Mouse (Mus musculus) heart, adult 2 months (tissue): ENCODE measurements around the gene Afp. TPM values are rescaled to one million over a fixed set of nuclear protein-coding genes. Genes with fewer than 3 reads are reported as not detected.

ENCODE experiments used
- DNase-seq, 2 experiments: peaks; one replicate each; pipeline ENCODE4 v3.0.0; 2021
- H3K27ac ChIP-seq: fragments of 200-600 bp; 2 replicates; pipeline ENCODE4 v1.8.1; 2022
- H3K27me3 ChIP-seq: fragments of 200-500 bp; 2 replicates; pipeline ENCODE4 v1.6.1; 2012; ENCODE audit warnings: mild to moderate bottlenecking, low read length, inconsistent platforms, mixed read lengths; ENCODE audit not compliant: control insufficient read depth, insufficient read depth
- H3K36me3 ChIP-seq: fragments of 200-500 bp; 2 replicates; pipeline ENCODE4 v1.6.1; 2012; ENCODE audit warnings: low read length, inconsistent platforms; ENCODE audit not compliant: control insufficient read depth, insufficient read depth
- H3K4me1 ChIP-seq: fragments of 200-500 bp; 2 replicates; pipeline ENCODE4 v1.6.1; 2011; ENCODE audit warnings: low read length; ENCODE audit not compliant: control insufficient read depth, insufficient read depth
- H3K4me3 ChIP-seq: fragments of 200-600 bp; 2 replicates; pipeline ENCODE4 v1.8.1; 2022
- H3K79me2 ChIP-seq: fragments of 200-500 bp; replicated peaks from 2 replicates; pipeline ENCODE4 v1.6.1; 2012; ENCODE audit warnings: mild to moderate bottlenecking, inconsistent platforms, low read length, moderate library complexity, mixed read lengths; ENCODE audit not compliant: control insufficient read depth, insufficient read depth
- H3K9ac ChIP-seq: fragments of 200-500 bp; 2 replicates; pipeline ENCODE4 v1.6.1; 2012; ENCODE audit warnings: low read depth, mild to moderate bottlenecking, control low read depth, inconsistent platforms, low read length, mixed read lengths
- CTCF ChIP-seq: fragments of 200-600 bp; IDR thresholded peaks from 2 replicates; pipeline ENCODE4 v1.8.1; 2022; ENCODE audit warnings: antibody characterized with exemption, mild to moderate bottlenecking, moderate library complexity
- EP300 ChIP-seq: fragments of 200-500 bp; IDR thresholded peaks from 2 replicates; pipeline ENCODE4 v1.6.1; 2011; ENCODE audit warnings: low read depth, low read length, control low read depth; ENCODE audit not compliant: insufficient read depth
- POLR2A ChIP-seq: fragments of 200-500 bp; IDR thresholded peaks from 2 replicates; pipeline ENCODE4 v1.6.1; 2011; ENCODE audit warnings: mild to moderate bottlenecking, low read depth, low read length, control low read depth; ENCODE audit not compliant: insufficient read depth
- WGBS: fragments of 180-500 bp; shearing (Covaris S2); methylation state at CpG from one replicate; pipeline ENCODE4 v1.1.7; 2018; 5-methylcytosine and 5-hydroxymethylcytosine counted together
- intact Hi-C: fragments of 180-260 bp; cut with DNase I; formaldehyde crosslinking; loops from one replicate; pipeline ENCODE4 v1.15.1; 2025
- polyA plus RNA-seq: library from polyadenylated mRNA; depleted of rRNA; stranded (reverse); fragments of >200 nt; gene quantifications from 2 replicates; pipeline ENCODE4 v1.2.3, GENCODE M21; 2012
- total RNA-seq, 2 experiments: library from RNA; stranded (reverse); gene quantifications; 2 replicates each; pipeline ENCODE4 v1.2.3; 2021

Afp gene
- total and polyA plus RNA-seq, 3 experiments, result not detected

DNA sequence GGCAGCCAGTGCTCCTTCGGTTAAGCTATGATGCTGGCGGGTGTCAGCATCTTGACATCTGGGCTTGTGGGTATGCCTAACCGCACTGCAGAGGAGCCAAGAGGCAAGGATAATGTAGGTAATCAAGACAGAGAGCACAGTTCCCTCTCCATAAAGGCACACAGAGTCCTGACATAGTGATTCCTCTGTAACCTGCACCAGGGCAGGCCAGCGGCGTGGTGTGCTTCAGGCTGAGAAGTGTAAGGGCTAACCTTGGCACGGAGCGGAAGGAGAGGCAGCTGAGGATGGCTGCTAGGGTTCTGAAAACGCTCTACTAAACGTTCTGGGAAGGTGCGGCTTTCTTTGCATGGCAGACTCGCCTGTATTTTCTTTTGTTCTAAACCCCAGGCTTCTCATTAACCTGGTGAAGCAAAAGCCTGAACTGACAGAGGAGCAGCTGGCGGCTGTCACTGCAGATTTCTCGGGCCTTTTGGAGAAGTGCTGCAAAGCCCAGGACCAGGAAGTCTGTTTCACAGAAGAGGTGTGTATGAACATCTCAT lies 16.9 kb downstream of the Afp start:
- 64% methylated on average over 13 of the region's 13 CpGs for WGBS
- Histone ChIP-seq H3K79me2 (no peaks in the 10 kb centered on the region), H3K27me3 (no peaks in the 10 kb centered on the region), H3K4me1 (no peaks in the 10 kb centered on the region), H3K4me3 (no peak overlapping the region), H3K36me3 (no peaks in the 10 kb centered on the region), H3K27ac (no peak overlapping the region), H3K9ac (no peak overlapping the region)
- no peak for DNase-seq
- no peak for TF ChIP-seq POLR2A
- TF ChIP-seq CTCF, result no peak
- no peak for TF ChIP-seq EP300
- intact Hi-C loops, result no loop called here

DNA sequence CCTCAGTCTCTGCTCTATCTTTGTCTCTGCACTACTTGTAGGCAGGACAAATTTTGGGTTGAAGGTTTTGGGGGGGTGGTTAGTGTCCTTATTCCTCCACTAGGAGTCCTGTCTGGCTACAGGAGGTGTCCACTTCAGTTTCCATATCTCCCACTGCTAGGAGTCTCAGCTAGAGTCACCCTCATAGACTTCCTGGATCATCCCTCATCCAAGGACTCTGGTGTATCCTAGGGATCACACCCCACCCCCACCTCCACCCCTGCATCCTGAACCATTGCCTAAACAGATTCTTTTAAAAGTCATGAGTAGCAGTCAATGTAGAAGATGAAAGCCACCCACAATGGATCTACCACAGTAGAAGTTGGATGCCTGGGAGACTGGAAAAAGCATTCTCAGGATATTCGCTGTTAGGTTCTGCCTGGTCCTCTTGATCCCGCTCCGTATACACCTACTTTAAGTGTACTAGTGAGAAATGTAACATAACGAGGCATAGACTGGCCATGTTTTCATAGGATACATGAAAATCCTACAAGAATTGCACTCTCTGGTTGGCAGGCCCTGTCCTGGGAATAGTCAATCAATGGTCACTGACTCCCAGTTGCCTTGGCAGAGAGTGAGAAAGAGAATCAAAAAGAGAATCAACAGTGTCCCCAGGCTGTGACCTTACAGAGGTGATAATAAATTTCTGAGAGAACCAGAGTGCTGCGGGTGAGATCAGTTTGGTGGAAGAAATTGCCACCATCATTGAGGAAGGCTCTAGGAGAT lies 19.5 kb downstream of the Afp start:
- H3K4me1 ChIP-seq, result no peaks in the 10 kb centered on the region
- no peak overlapping the region for H3K27ac ChIP-seq
- no peaks in the 10 kb centered on the region for H3K36me3 ChIP-seq
- H3K27me3 ChIP-seq, result no peaks in the 10 kb centered on the region
- no peaks in the 10 kb centered on the region for H3K79me2 ChIP-seq
- DNase-seq, result no peak
- H3K4me3 ChIP-seq, result no peak overlapping the region
- intact Hi-C loops, result no loop called here
- TF ChIP-seq POLR2A (no peak), CTCF (no peak), EP300 (no peak)
- H3K9ac ChIP-seq, result no peak overlapping the region
- WGBS, result 93% methylated on average over 5 of the region's 5 CpGs

DNA sequence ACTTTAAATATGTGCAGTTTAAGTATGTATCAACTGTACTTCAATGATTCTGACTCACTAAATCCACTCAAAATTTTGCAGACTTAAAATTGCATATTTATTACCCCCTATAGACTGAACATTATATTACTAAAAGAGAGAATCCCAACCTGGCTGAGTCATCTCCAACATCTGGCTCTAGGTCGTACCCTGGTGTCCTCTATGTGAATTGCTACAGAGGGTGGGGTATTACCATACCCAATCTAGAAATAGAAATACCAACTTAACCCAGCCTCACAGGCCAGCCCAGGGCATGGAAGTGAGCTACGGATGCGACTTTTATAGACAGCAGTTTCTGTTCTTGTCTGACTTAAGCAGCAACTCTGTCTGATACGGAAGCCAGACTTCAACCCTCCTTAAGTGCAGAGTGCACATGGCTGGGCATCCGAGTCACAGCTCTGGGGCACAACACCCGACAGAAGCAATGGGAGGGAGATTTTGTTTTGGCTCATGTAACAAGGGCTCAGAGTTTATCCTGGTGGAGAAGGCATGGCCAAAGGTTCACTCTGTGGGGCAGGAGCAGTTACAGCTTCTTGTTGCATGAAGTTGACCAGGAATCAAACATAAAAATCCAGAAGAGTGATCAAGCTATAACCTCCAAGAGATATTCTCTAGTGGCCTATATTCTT lies 21.9 kb downstream of the Afp start:
- H3K27me3 ChIP-seq, result no peaks in the 10 kb centered on the region
- intact Hi-C loops, result no loop called here
- H3K9ac ChIP-seq, result no peak overlapping the region
- H3K79me2 ChIP-seq, result no peaks in the 10 kb centered on the region
- TF ChIP-seq POLR2A, result no peak
- no peak for TF ChIP-seq EP300
- TF ChIP-seq CTCF, result no peak
- no peak overlapping the region for H3K4me3 ChIP-seq
- H3K36me3 ChIP-seq, result no peaks in the 10 kb centered on the region
- 72% methylated on average over 6 of the region's 6 CpGs for WGBS
- H3K27ac ChIP-seq, result no peak overlapping the region
- DNase-seq, result no peak
- no peaks in the 10 kb centered on the region for H3K4me1 ChIP-seq

- TF ChIP-seq POLR2A (no peak), EP300 (no peak), CTCF (no peak)
- intact Hi-C loops, result no loop called here
- H3K27me3 ChIP-seq, result no peaks in the 10 kb centered on the region
- H3K4me1 ChIP-seq, result no peaks in the 10 kb centered on the region
- H3K79me2 ChIP-seq, result no peaks in the 10 kb centered on the region
- no peak overlapping the region for H3K9ac ChIP-seq
- no peak for DNase-seq
- no peak overlapping the region for H3K4me3 ChIP-seq
- 90% methylated on average over 6 of the region's 6 CpGs for WGBS
- H3K36me3 ChIP-seq, result no peaks in the 10 kb centered on the region
- no peak overlapping the region for H3K27ac ChIP-seq
Measured at GRCm38 (mm10) chr5:90515561-90515960, 25.0 kb downstream of the Afp start.

DNA sequence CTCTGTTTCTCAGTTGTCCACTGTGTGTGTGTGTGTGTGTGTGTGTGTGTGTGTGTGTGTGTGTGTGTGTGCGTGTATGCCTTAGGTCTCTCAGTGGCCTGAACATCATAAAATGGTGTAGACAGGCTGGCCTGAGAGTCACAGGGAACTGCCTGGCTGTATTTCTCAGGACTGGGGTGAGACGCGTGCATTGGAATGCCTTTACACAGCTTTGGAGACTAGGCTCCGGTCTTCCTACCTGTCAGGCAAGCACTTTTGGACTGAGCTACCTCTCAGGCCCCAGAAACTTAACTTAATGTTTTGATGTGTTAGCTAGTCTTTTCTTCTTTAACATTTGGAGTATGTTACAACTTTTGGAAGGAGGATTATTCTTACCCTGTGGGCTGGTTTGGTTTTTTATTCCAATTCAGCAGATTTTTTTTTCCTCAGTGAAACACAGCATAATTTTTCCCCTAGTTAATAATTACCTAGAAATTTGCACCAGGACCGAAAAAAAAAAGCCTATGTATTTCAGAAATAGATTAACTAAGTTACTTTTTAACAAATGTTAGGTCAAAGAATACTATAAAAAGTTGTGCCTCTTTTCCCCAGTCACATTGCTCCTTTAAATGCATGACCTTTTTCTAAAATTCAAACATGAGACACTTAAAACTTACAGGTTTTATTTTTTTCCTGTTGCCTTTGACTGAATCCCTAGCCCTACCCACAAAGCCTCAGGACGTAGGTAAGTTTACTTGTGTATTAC lies 28.0 kb downstream of the Afp start, which contains the start of gene Afm:
Gene Afm (plus strand): TSS at position 577 of the 745 bp plus-strand sequence.
- no peak for TF ChIP-seq POLR2A
- 68% methylated on average over 6 of the region's 6 CpGs for WGBS
- Histone ChIP-seq H3K27ac (no peak within 1 kb of the TSS), H3K9ac (no peak within 1 kb of the TSS), H3K4me1 (no peaks in the 10 kb centered on the region), H3K79me2 (no peaks in the 10 kb centered on the region), H3K27me3 (no peaks in the 10 kb centered on the region), H3K36me3 (no peaks in the 10 kb centered on the region), H3K4me3 (no peak within 1 kb of the TSS)
- intact Hi-C loops, result no loop called here
- no peak for DNase-seq

DNA sequence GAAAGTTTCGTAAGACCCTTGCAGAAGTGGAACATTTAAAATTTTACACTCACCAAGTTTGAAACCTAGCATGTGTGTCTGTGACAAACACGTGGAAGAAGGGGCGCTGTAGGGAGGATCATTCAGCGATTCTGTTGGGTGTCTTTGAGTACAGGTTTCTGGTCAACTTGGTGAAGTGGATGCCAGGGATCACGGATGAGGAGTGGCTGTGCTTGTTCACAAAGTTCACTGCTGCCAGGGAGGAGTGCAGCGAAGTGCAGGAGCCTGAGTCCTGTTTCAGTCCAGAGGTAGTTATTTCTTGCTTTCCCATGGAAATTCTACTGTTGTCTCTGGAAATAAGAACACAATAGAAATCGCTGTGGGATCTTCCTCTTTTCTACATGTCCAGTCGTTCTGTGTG lies 60.7 kb downstream of the Afp start:
- H3K27me3 ChIP-seq, result no peaks in the 10 kb centered on the region
- H3K9ac ChIP-seq, result no peak overlapping the region
- no peaks in the 10 kb centered on the region for H3K4me1 ChIP-seq
- no peak for DNase-seq
- TF ChIP-seq EP300 (no peak), CTCF (no peak), POLR2A (no peak)
- H3K79me2 ChIP-seq, result no peaks in the 10 kb centered on the region
- no peak overlapping the region for H3K27ac ChIP-seq
- intact Hi-C loops, result no loop called here
- 82% methylated on average over 8 of the region's 8 CpGs for WGBS
- H3K36me3 ChIP-seq, result no peaks in the 10 kb centered on the region
- H3K4me3 ChIP-seq, result no peak overlapping the region
